Mouse (Mus musculus) testis, adult 2 months (tissue): ENCODE results near the gene Tbc1d1.

Experiments
- CTCF ChIP-seq: fragments of 200-500 bp; IDR thresholded peaks from 2 replicates; pipeline ENCODE4 v1.5.1; 2012; ENCODE audit warnings: low read depth, mild to moderate bottlenecking, inconsistent platforms, low read length, moderate library complexity; ENCODE audit not compliant: control insufficient read depth, insufficient read depth, insufficient replicate concordance
- POLR2A ChIP-seq: fragments of 200-500 bp; IDR thresholded peaks from 2 replicates; pipeline ENCODE4 v1.6.1; 2012; ENCODE audit warnings: low read depth, mild to moderate bottlenecking, inconsistent platforms, low read length, moderate library complexity; ENCODE audit not compliant: control insufficient read depth

- TF ChIP-seq CTCF (no peak), POLR2A (no peak)
Observed at GRCm38 (mm10) chr5:64389202-64389929, 233.3 kb downstream of the Tbc1d1 start.
